Mouse (Mus musculus): ENCODE data around the gene Adprhl1.

The Adprhl1 gene

GRCm38 (mm10) chr8:13190235-13190634 lies 63.7 kb downstream of the Adprhl1 start:
- no peak for DNase-seq

- DNase-seq, result no peak
Measured at GRCm38 (mm10) chr8:13188857-13189256, 65.1 kb downstream of the Adprhl1 start.

GRCm38 (mm10) chr8:13188052-13188555 lies 65.9 kb downstream of the Adprhl1 start:
- DNase-seq, result no peak

- no peak for DNase-seq
Measured at GRCm38 (mm10) chr8:13187638-13188037, 66.3 kb downstream of the Adprhl1 start.

- DNase-seq, result no peak
Measured at GRCm38 (mm10) chr8:13187229-13187628, 66.7 kb downstream of the Adprhl1 start.

- no peak for DNase-seq
Measured at GRCm38 (mm10) chr8:13186819-13187218, 67.1 kb downstream of the Adprhl1 start.

- DNase-seq, result no peak
Measured at GRCm38 (mm10) chr8:13181691-13181976, 72.3 kb downstream of the Adprhl1 start.

- DNase-seq, result no peak
Measured at GRCm38 (mm10) chr8:13180911-13181690, 72.9 kb downstream of the Adprhl1 start.

GRCm38 (mm10) chr8:13180408-13180807 lies 73.6 kb downstream of the Adprhl1 start:
- DNase-seq, result no peak

GRCm38 (mm10) chr8:13179948-13180347 lies 74.0 kb downstream of the Adprhl1 start:
- no peak for DNase-seq

GRCm38 (mm10) chr8:13179482-13179881 lies 74.5 kb downstream of the Adprhl1 start:
- no peak for DNase-seq

- no peak for DNase-seq
Measured at GRCm38 (mm10) chr8:13178137-13178536, 75.8 kb downstream of the Adprhl1 start.

GRCm38 (mm10) chr8:13177173-13177852 lies 76.6 kb downstream of the Adprhl1 start:
- DNase-seq, result no peak

- DNase-seq, result no peak
Measured at GRCm38 (mm10) chr8:13175650-13176049, 78.3 kb downstream of the Adprhl1 start.

- DNase-seq, result no peak
Measured at GRCm38 (mm10) chr8:13174811-13175210, 79.2 kb downstream of the Adprhl1 start.

GRCm38 (mm10) chr8:13174305-13174704 lies 79.7 kb downstream of the Adprhl1 start:
- DNase-seq, result no peak
